Mouse (Mus musculus) left cerebral cortex, postnatal 25 days (tissue): Measurements from ENCODE around the gene Trio. TPM values are rescaled to one million over a fixed set of nuclear protein-coding genes. Genes with fewer than 3 reads are reported as not detected.

Experiments used
- DNase-seq, 2 experiments: peaks; one replicate each; pipeline ENCODE4 v3.0.0; 2022; ENCODE audit warnings: low spot score in 2 of 2, mixed read lengths in 1 of 2
- intact Hi-C: fragments of 180-260 bp; cut with DNase I; formaldehyde crosslinking; loops from one replicate; pipeline ENCODE4 v1.15.1; 2025
- total RNA-seq, 2 experiments: library from RNA; stranded (reverse); gene quantifications; 2 replicates each; pipeline ENCODE4 v1.2.3; 2021

Trio gene
- 100 to 1,000 TPM; 219 to 226 TPM for total RNA-seq

- peak; percentile 94 to 98 for DNase-seq
Measured at GRCm38 (mm10) chr15:28025447-28026166, at the start of gene Trio. Gene Trio, minus strand, starts transcription at chr15:28025848.

GRCm38 (mm10) chr15:28074416-28074970, 48.8 kb upstream of the Trio start:
- intact Hi-C loops, result no loop called here
- DNase-seq, result no peak

More at GRCm38 (mm10) chr15:28025447-28026166, at the start of gene Trio:
- intact Hi-C loops, result loop anchor here (2.0 to 5.0 kb wide), 4 partner anchors 85 to 157 kb away; no protein-coding TSS in a partner anchor

- no peak for DNase-seq
- intact Hi-C loops, result no loop called here
Measured at GRCm38 (mm10) chr15:28071601-28072000, 46.0 kb upstream of the Trio start.

GRCm38 (mm10) chr15:28070771-28071419, 45.2 kb upstream of the Trio start:
- intact Hi-C loops, result no loop called here
- no peak for DNase-seq

- DNase-seq, result no peak
- intact Hi-C loops, result no loop called here
Measured at GRCm38 (mm10) chr15:28070221-28070620, 44.6 kb upstream of the Trio start.

GRCm38 (mm10) chr15:28067373-28067772, 41.7 kb upstream of the Trio start:
- intact Hi-C loops, result no loop called here
- peak in 1 of 2 experiments; percentile 10 for DNase-seq

- intact Hi-C loops, result no loop called here
- no peak for DNase-seq
Measured at GRCm38 (mm10) chr15:28066468-28066867, 40.8 kb upstream of the Trio start.

- intact Hi-C loops, result no loop called here
- DNase-seq, result no peak
Measured at GRCm38 (mm10) chr15:28065572-28065971, 39.9 kb upstream of the Trio start.

GRCm38 (mm10) chr15:28064733-28065088, 39.1 kb upstream of the Trio start:
- intact Hi-C loops, result no loop called here
- no peak for DNase-seq

- intact Hi-C loops, result no loop called here
- no peak for DNase-seq
Measured at GRCm38 (mm10) chr15:28064081-28064732, 38.6 kb upstream of the Trio start.

GRCm38 (mm10) chr15:28063466-28063865, 37.8 kb upstream of the Trio start:
- no peak for DNase-seq
- intact Hi-C loops, result no loop called here

GRCm38 (mm10) chr15:28062016-28062415, 36.4 kb upstream of the Trio start:
- intact Hi-C loops, result no loop called here
- DNase-seq, result no peak

- intact Hi-C loops, result no loop called here
- no peak for DNase-seq
Measured at GRCm38 (mm10) chr15:28060977-28061376, 35.3 kb upstream of the Trio start.

- DNase-seq, result no peak
- intact Hi-C loops, result no loop called here
Measured at GRCm38 (mm10) chr15:28060423-28060822, 34.8 kb upstream of the Trio start.

GRCm38 (mm10) chr15:28057545-28057944, 31.9 kb upstream of the Trio start:
- no peak for DNase-seq
- intact Hi-C loops, result no loop called here

- intact Hi-C loops, result no loop called here
- DNase-seq, result no peak
Measured at GRCm38 (mm10) chr15:28054731-28055130, 29.1 kb upstream of the Trio start.

GRCm38 (mm10) chr15:28054111-28054510, 28.5 kb upstream of the Trio start:
- intact Hi-C loops, result no loop called here
- no peak for DNase-seq

- intact Hi-C loops, result no loop called here
Measured at GRCm38 (mm10) chr15:28053226-28053625, 27.6 kb upstream of the Trio start.

GRCm38 (mm10) chr15:28051811-28052210, 26.2 kb upstream of the Trio start:
- DNase-seq, result no peak
- intact Hi-C loops, result no loop called here

More at GRCm38 (mm10) chr15:28053226-28053625, 27.6 kb upstream of the Trio start:
- DNase-seq, result no peak

GRCm38 (mm10) chr15:28051104-28051625, 25.5 kb upstream of the Trio start:
- intact Hi-C loops, result no loop called here
- DNase-seq, result peak; percentile 24 to 41
